Mouse (Mus musculus) inflammation-experienced regulatory T-cells (primary cell): ENCODE data around the gene Wapl. TPM values are rescaled to one million over a fixed set of nuclear protein-coding genes. Genes with fewer than 3 reads are reported as not detected.

Source experiments
- polyA plus RNA-seq, 2 experiments: library from polyadenylated mRNA; unstranded; fragments of 100-300 nt; shearing (Covaris generic); gene quantifications; one replicate each; pipeline ENCODE4 v1.2.1; 2017

Gene Wapl
- polyA plus RNA-seq = 100 to 1,000 TPM in 1 of 2 experiments, 10 to 100 TPM in 1; 86.1 to 107 TPM

GRCm38 (mm10) chr14:34673395-34674228, at the start of gene Wapl:
Gene Wapl (plus strand): TSS chr14:34673928.

Other genes with a start within 250 kb of the Wapl start
- 1 to 10 TPM; 1.7 to 8.0 TPM for gene Bmpr1a, start 170.6 kb upstream of the Wapl start, polyA plus RNA-seq
- 1 to 10 TPM in 1 of 2 experiments, not detected in 1; 1.4 TPM for gene 9230112D13Rik, start 151.1 kb upstream of the Wapl start, polyA plus RNA-seq
- 1 to 10 TPM in 1 of 2 experiments, under 1 TPM in 1; 0.42 to 1.2 TPM for gene Ldb3, start 85.2 kb upstream of the Wapl start, polyA plus RNA-seq
- gene Opn4, start 73.8 kb upstream of the Wapl start, polyA plus RNA-seq = 1 to 10 TPM in 1 of 2 experiments, not detected in 1; 2.0 TPM
- gene Grid1, start 146.2 kb downstream of the Wapl start, polyA plus RNA-seq = under 1 TPM; 0.02 to 0.31 TPM